Mouse (Mus musculus): ENCODE measurements around the gene Bhlhe41. TPM values are rescaled to one million over a fixed set of nuclear protein-coding genes. Genes with fewer than 3 reads are reported as not detected.

Bhlhe41 gene
- polyA plus RNA-seq, 1 experiment from 2014 or later: 6.6 TPM

DNA sequence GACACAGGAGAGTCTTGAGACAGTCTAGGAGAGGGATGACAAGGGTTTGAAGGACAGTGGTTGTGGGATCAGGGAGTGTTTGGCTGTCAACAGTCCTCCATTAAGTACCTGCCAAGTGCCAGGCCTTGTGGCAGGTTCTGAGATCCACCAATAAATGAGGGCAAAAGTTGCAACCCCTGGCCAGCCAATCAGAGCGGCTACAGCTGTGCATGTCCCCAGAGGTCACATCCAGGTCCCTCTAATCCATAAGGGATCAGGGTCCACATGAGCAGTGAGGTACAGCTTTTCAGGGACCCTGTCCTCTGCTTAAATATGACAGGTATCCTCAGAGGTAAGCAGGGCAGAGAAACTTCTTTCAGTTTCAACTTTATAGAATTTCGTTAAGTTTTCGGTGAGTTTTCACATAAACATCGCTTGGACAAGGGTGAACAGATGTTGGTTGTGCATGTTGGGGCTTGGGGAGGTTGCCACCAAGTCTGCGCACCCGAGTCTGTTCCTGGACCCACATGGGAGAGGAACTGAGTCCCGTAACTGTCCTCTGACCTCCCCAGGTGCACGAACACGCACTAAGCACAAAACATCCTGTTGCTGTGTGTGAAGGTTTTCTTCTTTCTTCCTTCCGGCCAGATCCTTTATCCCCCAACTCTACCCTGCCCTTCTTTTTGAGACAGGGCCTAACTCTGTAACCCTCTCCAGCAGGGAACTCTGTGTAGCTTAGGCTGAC, 11.8 kb downstream of the Bhlhe41 start:
- no peak overlapping the region for H3K27ac ChIP-seq (ENCODE audit: low read depth, low read length)
- no peak overlapping the region for H3K9ac ChIP-seq (replicated peaks; ENCODE audit: low read depth, low read length)
- 91% methylated on average over 10 of the region's 10 CpGs for WGBS
- no peaks in the 10 kb centered on the region for H3K36me3 ChIP-seq (ENCODE audit: control insufficient read depth, insufficient read depth, low read length)
- no peak for ATAC-seq (ENCODE audit: low read depth)
- H3K4me3 ChIP-seq (ENCODE audit: low read depth, low read length): no peak overlapping the region
- H3K27me3 ChIP-seq (ENCODE audit: control insufficient read depth, insufficient read depth, low read length): no peaks in the 10 kb centered on the region
- H3K4me1 ChIP-seq (ENCODE audit: control insufficient read depth, insufficient read depth, low read length): peaks cover 12% of the 10 kb centered on the region
- no peaks in the 10 kb centered on the region for H3K9me3 ChIP-seq (ENCODE audit: control insufficient read depth, low read length)
- H3K4me2 ChIP-seq (ENCODE audit: low read depth, low read length): no peak overlapping the region

DNA sequence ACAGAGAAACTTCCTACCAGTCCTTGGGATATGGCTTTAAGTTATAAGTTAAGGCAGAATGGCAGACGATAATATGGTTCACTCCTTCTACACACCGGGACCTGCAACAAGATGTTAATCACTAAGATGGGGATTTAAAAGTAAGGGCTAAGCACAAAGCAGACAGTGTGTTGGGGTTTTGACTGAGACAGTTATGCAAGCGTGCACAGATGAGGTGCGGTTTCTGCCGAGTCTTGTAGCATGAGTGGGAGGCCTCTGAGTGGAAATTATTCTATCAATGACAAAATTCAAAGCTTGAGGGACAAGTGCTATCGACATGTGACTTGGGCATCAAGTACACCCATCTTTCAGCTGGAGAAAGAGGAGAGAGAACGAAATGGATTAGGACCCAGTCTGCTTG, 12.7 kb downstream of the Bhlhe41 start:
- WGBS: 93% methylated on average over 7 of the region's 7 CpGs
- H3K36me3 ChIP-seq (ENCODE audit: control insufficient read depth, insufficient read depth, low read length): no peaks in the 10 kb centered on the region
- no peak for ATAC-seq (ENCODE audit: low read depth)

DNA sequence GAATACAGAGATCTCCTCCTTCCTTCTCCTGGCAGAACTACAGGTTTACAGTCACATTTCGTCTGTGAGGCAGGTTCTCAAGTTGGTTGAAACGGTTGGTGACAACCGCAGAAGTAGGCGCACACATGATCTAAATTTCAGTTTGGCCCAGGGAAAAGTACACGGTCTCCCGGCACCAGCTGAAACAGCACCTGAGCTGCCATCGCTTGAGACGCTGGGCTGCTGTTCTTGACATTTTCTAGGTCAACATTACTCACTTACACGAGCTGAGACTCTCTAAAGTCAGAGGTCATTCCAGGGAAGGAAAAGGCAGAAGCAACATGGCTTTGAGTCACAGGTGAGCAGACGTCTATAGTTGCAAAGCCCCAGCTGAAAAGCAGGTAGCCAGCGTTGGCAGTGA, 13.4 kb downstream of the Bhlhe41 start:
- Histone ChIP-seq H3K36me3 (ENCODE audit: control insufficient read depth, insufficient read depth, low read length) (no peaks in the 10 kb centered on the region), H3K4me2 (ENCODE audit: low read depth, low read length) (no peak overlapping the region), H3K9ac (replicated peaks; ENCODE audit: low read depth, low read length) (no peak overlapping the region), H3K9me3 (ENCODE audit: control insufficient read depth, low read length) (no peaks in the 10 kb centered on the region), H3K4me1 (ENCODE audit: control insufficient read depth, insufficient read depth, low read length) (peaks cover 12% of the 10 kb centered on the region), H3K27ac (ENCODE audit: low read depth, low read length) (no peak overlapping the region), H3K4me3 (ENCODE audit: low read depth, low read length) (no peak overlapping the region), H3K27me3 (ENCODE audit: control insufficient read depth, insufficient read depth, low read length) (no peaks in the 10 kb centered on the region)
- no peak for ATAC-seq (ENCODE audit: low read depth)
- 86% methylated on average over 11 of the region's 11 CpGs for whole genome bisulfite sequencing

More for the DNA sequence above, 12.7 kb downstream of the Bhlhe41 start:
- Histone ChIP-seq H3K4me3 (ENCODE audit: low read depth, low read length) (no peak overlapping the region), H3K27ac (ENCODE audit: low read depth, low read length) (no peak overlapping the region), H3K27me3 (ENCODE audit: control insufficient read depth, insufficient read depth, low read length) (no peaks in the 10 kb centered on the region), H3K4me1 (ENCODE audit: control insufficient read depth, insufficient read depth, low read length) (peaks cover 12% of the 10 kb centered on the region), H3K9ac (replicated peaks; ENCODE audit: low read depth, low read length) (no peak overlapping the region), H3K4me2 (ENCODE audit: low read depth, low read length) (no peak overlapping the region), H3K9me3 (ENCODE audit: control insufficient read depth, low read length) (no peaks in the 10 kb centered on the region)

DNA sequence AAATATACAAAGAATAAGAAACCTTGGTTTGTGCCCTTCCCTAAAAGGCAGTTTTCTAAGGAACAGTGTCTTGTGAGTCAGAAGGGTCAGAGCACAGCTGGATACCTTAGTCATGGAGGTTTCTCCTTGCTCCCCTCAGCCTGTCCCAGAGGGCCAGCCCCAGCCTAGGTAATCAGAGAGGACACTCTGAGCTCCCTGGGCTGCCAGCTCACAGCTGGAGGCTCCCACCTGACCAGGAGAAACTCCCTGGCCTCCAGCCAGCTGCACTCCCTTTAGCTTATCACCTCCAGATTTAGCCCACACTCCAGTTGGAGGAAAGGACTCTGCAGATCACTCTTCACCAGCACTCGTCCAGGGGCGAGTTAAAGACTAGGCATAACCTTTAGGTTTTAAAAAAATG, 14.6 kb downstream of the Bhlhe41 start:
- Histone ChIP-seq H3K4me1 (ENCODE audit: control insufficient read depth, insufficient read depth, low read length) (peaks cover 8% of the 10 kb centered on the region), H3K27ac (ENCODE audit: low read depth, low read length) (no peak overlapping the region), H3K4me3 (ENCODE audit: low read depth, low read length) (no peak overlapping the region), H3K9me3 (ENCODE audit: control insufficient read depth, low read length) (no peaks in the 10 kb centered on the region), H3K4me2 (ENCODE audit: low read depth, low read length) (no peak overlapping the region), H3K9ac (replicated peaks; ENCODE audit: low read depth, low read length) (no peak overlapping the region), H3K36me3 (ENCODE audit: control insufficient read depth, insufficient read depth, low read length) (no peaks in the 10 kb centered on the region), H3K27me3 (ENCODE audit: control insufficient read depth, insufficient read depth, low read length) (no peaks in the 10 kb centered on the region)
- 66% methylated on average over 2 of the region's 2 CpGs for WGBS
- ATAC-seq (ENCODE audit: low read depth): no peak

DNA sequence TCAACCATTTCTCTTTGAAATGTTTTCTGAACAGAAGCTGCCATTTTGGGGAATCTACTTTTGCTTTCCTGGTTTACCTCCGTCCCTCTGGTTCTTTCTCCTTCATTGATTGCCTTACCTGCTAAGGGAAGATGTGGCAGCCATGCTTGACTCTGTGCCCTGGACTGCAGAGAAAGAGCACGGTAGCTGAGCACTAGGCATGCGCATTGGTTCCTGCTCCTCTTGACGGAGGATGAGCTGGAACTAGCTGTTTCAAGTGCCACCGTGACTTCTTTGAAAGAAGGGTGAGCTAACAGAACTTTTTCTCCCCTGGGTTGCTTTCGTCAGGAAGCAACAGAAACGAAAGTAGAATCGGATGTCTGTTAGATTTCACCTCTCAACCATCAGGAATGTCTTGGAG, 17.7 kb downstream of the Bhlhe41 start:
- Histone ChIP-seq H3K4me2 (ENCODE audit: low read depth, low read length) (no peak overlapping the region), H3K27ac (ENCODE audit: low read depth, low read length) (no peak overlapping the region), H3K4me3 (ENCODE audit: low read depth, low read length) (no peak overlapping the region), H3K36me3 (ENCODE audit: control insufficient read depth, insufficient read depth, low read length) (no peaks in the 10 kb centered on the region), H3K9me3 (ENCODE audit: control insufficient read depth, low read length) (no peaks in the 10 kb centered on the region), H3K4me1 (ENCODE audit: control insufficient read depth, insufficient read depth, low read length) (no peaks in the 10 kb centered on the region), H3K9ac (replicated peaks; ENCODE audit: low read depth, low read length) (no peak overlapping the region), H3K27me3 (ENCODE audit: control insufficient read depth, insufficient read depth, low read length) (no peaks in the 10 kb centered on the region)
- ATAC-seq (ENCODE audit: low read depth): no peak
- WGBS: 91% methylated on average over 8 of the region's 8 CpGs

DNA sequence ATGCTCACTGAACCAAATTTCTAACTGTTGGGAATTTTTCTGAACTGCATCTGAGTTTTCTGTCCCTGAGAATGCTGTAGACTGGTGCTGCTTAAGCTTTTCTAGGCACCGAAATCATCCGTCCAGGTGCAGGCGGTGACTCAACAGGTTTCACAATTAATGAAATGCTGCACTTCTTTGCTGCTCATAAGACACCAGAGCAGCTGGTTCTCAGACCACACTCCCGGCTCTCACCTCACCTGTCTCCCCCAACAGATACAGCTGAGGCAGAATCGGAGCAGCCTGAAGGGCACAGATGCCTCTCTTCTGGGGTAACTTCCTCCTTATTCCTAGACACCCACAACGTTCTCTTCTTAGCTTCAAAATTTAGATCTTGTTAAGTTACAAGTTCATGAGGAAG, 18.4 kb downstream of the Bhlhe41 start:
- H3K27me3 ChIP-seq (ENCODE audit: control insufficient read depth, insufficient read depth, low read length): no peaks in the 10 kb centered on the region
- H3K36me3 ChIP-seq (ENCODE audit: control insufficient read depth, insufficient read depth, low read length): no peaks in the 10 kb centered on the region
- H3K9me3 ChIP-seq (ENCODE audit: control insufficient read depth, low read length): no peaks in the 10 kb centered on the region
- no peak overlapping the region for H3K27ac ChIP-seq (ENCODE audit: low read depth, low read length)
- 94% methylated on average over 6 of the region's 6 CpGs for WGBS
- H3K4me3 ChIP-seq (ENCODE audit: low read depth, low read length): no peak overlapping the region
- ATAC-seq (ENCODE audit: low read depth): no peak
- no peaks in the 10 kb centered on the region for H3K4me1 ChIP-seq (ENCODE audit: control insufficient read depth, insufficient read depth, low read length)
- no peak overlapping the region for H3K4me2 ChIP-seq (ENCODE audit: low read depth, low read length)
- no peak overlapping the region for H3K9ac ChIP-seq (replicated peaks; ENCODE audit: low read depth, low read length)

DNA sequence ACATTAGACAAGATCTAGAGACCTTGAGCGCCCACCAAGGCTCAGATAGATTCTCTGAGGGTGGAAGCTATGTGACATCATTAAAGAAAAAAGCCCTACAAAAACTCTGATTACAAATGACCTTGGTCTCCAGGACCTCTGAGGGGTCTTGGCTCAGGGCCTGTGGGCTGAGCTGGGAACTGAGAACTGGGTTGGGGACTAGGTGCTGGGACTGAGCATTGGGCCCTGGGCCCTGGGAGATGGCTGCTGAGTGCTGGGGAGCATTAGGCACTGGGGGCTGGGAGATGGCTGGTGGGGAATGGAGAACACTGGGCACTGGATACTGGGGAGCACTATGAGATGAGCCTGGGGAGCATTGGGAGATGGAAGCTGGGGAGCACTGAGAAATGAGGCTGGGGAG, 19.3 kb downstream of the Bhlhe41 start:
- Histone ChIP-seq H3K9me3 (ENCODE audit: control insufficient read depth, low read length) (no peaks in the 10 kb centered on the region), H3K4me2 (ENCODE audit: low read depth, low read length) (no peak overlapping the region), H3K9ac (replicated peaks; ENCODE audit: low read depth, low read length) (no peak overlapping the region), H3K4me3 (ENCODE audit: low read depth, low read length) (no peak overlapping the region), H3K4me1 (ENCODE audit: control insufficient read depth, insufficient read depth, low read length) (no peaks in the 10 kb centered on the region), H3K27me3 (ENCODE audit: control insufficient read depth, insufficient read depth, low read length) (no peaks in the 10 kb centered on the region), H3K36me3 (ENCODE audit: control insufficient read depth, insufficient read depth, low read length) (no peaks in the 10 kb centered on the region), H3K27ac (ENCODE audit: low read depth, low read length) (no peak overlapping the region)
- 89% methylated on average over 1 of the region's 1 CpGs for WGBS
- no peak for ATAC-seq (ENCODE audit: low read depth)

DNA sequence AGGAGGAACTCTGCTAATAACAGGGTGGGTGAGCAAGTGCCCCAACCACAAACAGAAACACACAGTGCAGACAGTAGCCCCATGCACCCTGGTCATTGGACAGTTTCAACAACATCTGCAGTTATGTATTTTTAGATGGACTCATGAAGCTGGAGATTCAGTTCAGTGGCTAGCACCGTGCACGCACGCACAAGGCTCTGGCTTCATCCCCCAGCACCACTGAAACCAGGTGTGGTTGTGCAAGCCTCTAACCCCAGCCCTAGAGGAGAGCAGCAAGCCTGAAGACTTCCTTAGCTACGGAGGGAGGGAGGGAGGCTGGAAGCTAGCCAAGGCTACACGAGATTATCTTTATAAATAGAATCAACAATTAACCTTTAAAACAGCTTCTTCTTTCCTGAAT, 19.7 kb downstream of the Bhlhe41 start:
- H3K27ac ChIP-seq (ENCODE audit: low read depth, low read length): no peak overlapping the region
- 81% methylated on average over 5 of the region's 5 CpGs for WGBS
- H3K9ac ChIP-seq (replicated peaks; ENCODE audit: low read depth, low read length): no peak overlapping the region
- H3K4me3 ChIP-seq (ENCODE audit: low read depth, low read length): no peak overlapping the region
- ATAC-seq (ENCODE audit: low read depth): no peak
- H3K36me3 ChIP-seq (ENCODE audit: control insufficient read depth, insufficient read depth, low read length): no peaks in the 10 kb centered on the region
- no peaks in the 10 kb centered on the region for H3K9me3 ChIP-seq (ENCODE audit: control insufficient read depth, low read length)
- no peaks in the 10 kb centered on the region for H3K27me3 ChIP-seq (ENCODE audit: control insufficient read depth, insufficient read depth, low read length)
- no peak overlapping the region for H3K4me2 ChIP-seq (ENCODE audit: low read depth, low read length)
- H3K4me1 ChIP-seq (ENCODE audit: control insufficient read depth, insufficient read depth, low read length): no peaks in the 10 kb centered on the region

DNA sequence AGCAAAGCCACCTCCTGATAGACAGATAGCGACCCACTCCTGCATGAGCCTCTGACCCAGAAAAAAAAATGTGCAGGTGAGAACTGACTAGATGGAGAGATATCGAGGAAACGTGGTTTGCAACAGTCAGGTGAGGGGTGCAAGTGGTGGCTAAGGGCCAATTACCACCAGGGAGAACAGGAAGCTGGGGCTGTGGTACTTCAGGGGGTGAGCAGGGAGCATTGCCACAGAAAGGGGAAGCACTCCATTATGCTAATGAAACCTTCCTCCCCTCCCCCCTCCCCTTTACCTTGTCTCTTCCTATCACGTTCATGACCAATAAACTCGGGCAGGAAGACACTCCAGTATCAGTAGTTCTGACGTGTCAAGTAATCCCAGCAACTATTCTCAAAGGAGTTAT, 30.0 kb downstream of the Bhlhe41 start:
- ATAC-seq (ENCODE audit: low read depth): no peak
- H3K4me2 ChIP-seq (ENCODE audit: low read depth, low read length): no peak overlapping the region
- H3K36me3 ChIP-seq (ENCODE audit: control insufficient read depth, insufficient read depth, low read length): no peaks in the 10 kb centered on the region
- no peak overlapping the region for H3K4me3 ChIP-seq (ENCODE audit: low read depth, low read length)
- H3K4me1 ChIP-seq (ENCODE audit: control insufficient read depth, insufficient read depth, low read length): no peaks in the 10 kb centered on the region
- no peak overlapping the region for H3K27ac ChIP-seq (ENCODE audit: low read depth, low read length)
- no peaks in the 10 kb centered on the region for H3K9me3 ChIP-seq (ENCODE audit: control insufficient read depth, low read length)
- 48% methylated on average over 6 of the region's 6 CpGs for WGBS
- no peaks in the 10 kb centered on the region for H3K27me3 ChIP-seq (ENCODE audit: control insufficient read depth, insufficient read depth, low read length)
- no peak overlapping the region for H3K9ac ChIP-seq (replicated peaks; ENCODE audit: low read depth, low read length)

Measured in neural tube, embryonic 14.5 days (tissue).